Mouse (Mus musculus) kidney, embryonic 15.5 days (tissue): ENCODE measurements around the gene Gm42791. TPM values are rescaled to one million over a fixed set of nuclear protein-coding genes. Genes with fewer than 3 reads are reported as not detected.

Experiments
- ATAC-seq: fragments of 200-750 bp; cut with Nextera tagmentation; replicated peaks from 2 replicates; pipeline ENCODE4 v1.8.0; 2017; ENCODE audit warnings: moderate TSS enrichment; ENCODE audit not compliant: low FRiP score
- H3K27ac ChIP-seq: fragments of 300-500 bp; sonication (generic); 2 replicates; pipeline ENCODE4 v1.5.1; 2015; ENCODE audit warnings: mild to moderate bottlenecking, inconsistent platforms
- H3K27me3 ChIP-seq: fragments of 300-500 bp; sonication (generic); 2 replicates; pipeline ENCODE4 v1.6.1; 2015; ENCODE audit warnings: inconsistent platforms
- H3K36me3 ChIP-seq: fragments of 300-500 bp; sonication (generic); 2 replicates; pipeline ENCODE4 v1.6.1; 2015; ENCODE audit warnings: inconsistent platforms
- H3K4me1 ChIP-seq: fragments of 300-500 bp; sonication (generic); 2 replicates; pipeline ENCODE4 v1.6.1; 2015; ENCODE audit warnings: inconsistent platforms
- H3K4me2 ChIP-seq: fragments of 300-500 bp; sonication (generic); 2 replicates; pipeline ENCODE4 v1.6.1; 2015; ENCODE audit warnings: moderate library complexity, mild to moderate bottlenecking, inconsistent platforms
- H3K4me3 ChIP-seq: fragments of 300-500 bp; sonication (generic); replicated peaks from 2 replicates; pipeline ENCODE4 v1.5.1; 2015; ENCODE audit warnings: mild to moderate bottlenecking, inconsistent platforms
- H3K9ac ChIP-seq: fragments of 300-500 bp; sonication (generic); 2 replicates; pipeline ENCODE4 v1.6.1; 2015; ENCODE audit warnings: mild to moderate bottlenecking, inconsistent platforms
- H3K9me3 ChIP-seq: fragments of 300-500 bp; sonication (generic); replicated peaks from 2 replicates; pipeline ENCODE4 v1.6.1; 2016; ENCODE audit warnings: inconsistent platforms
- WGBS: fragments of 180-500 bp; shearing (Covaris S2); methylation state at CpG from one replicate; pipeline ENCODE4 v1.1.7; 2015; ENCODE audit warnings: mixed read lengths; 5-methylcytosine and 5-hydroxymethylcytosine counted together
- polyA plus RNA-seq: library from polyadenylated mRNA; unstranded; fragments of >200 nt; fragmentation: Nextera tagmentation; extraction: Ambion mirVana; gene quantifications from 2 replicates; pipeline ENCODE4 v1.2.1, GENCODE M21; 2015

The Gm42791 gene
- polyA plus RNA-seq, 1 experiment from 2014 or later = not detected

- no peak for ATAC-seq
- Histone ChIP-seq H3K27me3 (no peaks in the 10 kb centered on the region), H3K4me2 (no peak overlapping the region), H3K9me3 (no peaks in the 10 kb centered on the region), H3K27ac (no peak overlapping the region), H3K4me3 (no peak overlapping the region), H3K4me1 (0 out of 2 replicates have a peak, but pooled peaks cover 3% of the 10 kb centered on the region), H3K36me3 (no peaks in the 10 kb centered on the region), H3K9ac (no peak overlapping the region)
- 82% methylated on average over 3 of the region's 3 CpGs for WGBS
Measured at GRCm38 (mm10) chr5:148857522-148857921, 137.4 kb downstream of the Gm42791 start.

- Histone ChIP-seq H3K36me3 (no peaks in the 10 kb centered on the region), H3K27ac (no peak overlapping the region), H3K4me3 (no peak overlapping the region), H3K9ac (no peak overlapping the region), H3K4me1 (0 out of 2 replicates have a peak, but pooled peaks cover 2% of the 10 kb centered on the region), H3K27me3 (no peaks in the 10 kb centered on the region), H3K9me3 (no peaks in the 10 kb centered on the region), H3K4me2 (no peak overlapping the region)
- no peak for ATAC-seq
- 68% methylated on average over 8 of the region's 8 CpGs for WGBS
Measured at GRCm38 (mm10) chr5:148855047-148855446, 139.9 kb downstream of the Gm42791 start.

- H3K4me2 ChIP-seq = no peak overlapping the region
- no peak for ATAC-seq
- H3K27ac ChIP-seq = no peak overlapping the region
- WGBS = 23% methylated on average over 5 of the region's 5 CpGs
- H3K27me3 ChIP-seq = no peaks in the 10 kb centered on the region
- H3K9me3 ChIP-seq = no peaks in the 10 kb centered on the region
- no peaks in the 10 kb centered on the region for H3K36me3 ChIP-seq
- no peaks in the 10 kb centered on the region for H3K4me1 ChIP-seq
- no peak overlapping the region for H3K9ac ChIP-seq
- H3K4me3 ChIP-seq = no peak overlapping the region
Measured at GRCm38 (mm10) chr5:148854166-148854565, 140.8 kb downstream of the Gm42791 start.

GRCm38 (mm10) chr5:148849516-148849915 lies 145.4 kb downstream of the Gm42791 start:
- no peak for ATAC-seq
- Histone ChIP-seq H3K9ac (no peak overlapping the region), H3K4me1 (0 out of 2 replicates have a peak, but pooled peaks cover 8% of the 10 kb centered on the region), H3K4me2 (no peak overlapping the region), H3K27ac (no peak overlapping the region), H3K36me3 (no peaks in the 10 kb centered on the region), H3K4me3 (no peak overlapping the region), H3K9me3 (no peaks in the 10 kb centered on the region), H3K27me3 (no peaks in the 10 kb centered on the region)
- 89% methylated on average over 6 of the region's 6 CpGs for WGBS

- 97% methylated on average over 5 of the region's 5 CpGs for WGBS
- Histone ChIP-seq H3K9ac (no peak overlapping the region), H3K4me1 (0 out of 2 replicates have a peak, but pooled peaks cover 8% of the 10 kb centered on the region), H3K36me3 (no peaks in the 10 kb centered on the region), H3K27me3 (no peaks in the 10 kb centered on the region), H3K4me2 (no peak overlapping the region), H3K27ac (no peak overlapping the region), H3K9me3 (no peaks in the 10 kb centered on the region), H3K4me3 (no peak overlapping the region)
- ATAC-seq = no peak
Measured at GRCm38 (mm10) chr5:148847032-148847431, 147.9 kb downstream of the Gm42791 start.

Other genes with a start within 250 kb of the Gm42791 start
- 10.1 and 13.7 TPM in 2 replicates for gene Katnal1, start 65.8 kb downstream of the Gm42791 start, polyA plus RNA-seq
- 40.0 and 44.8 TPM in 2 replicates for gene Uspl1, start 189.2 kb upstream of the Gm42791 start, polyA plus RNA-seq
- gene Hmgb1, start 189.3 kb upstream of the Gm42791 start, polyA plus RNA-seq = 1,463 and 1,782 TPM in 2 replicates